Comparison of ENCODE assay signal across 24 mouse cellular contexts in the genomic region with DNA sequence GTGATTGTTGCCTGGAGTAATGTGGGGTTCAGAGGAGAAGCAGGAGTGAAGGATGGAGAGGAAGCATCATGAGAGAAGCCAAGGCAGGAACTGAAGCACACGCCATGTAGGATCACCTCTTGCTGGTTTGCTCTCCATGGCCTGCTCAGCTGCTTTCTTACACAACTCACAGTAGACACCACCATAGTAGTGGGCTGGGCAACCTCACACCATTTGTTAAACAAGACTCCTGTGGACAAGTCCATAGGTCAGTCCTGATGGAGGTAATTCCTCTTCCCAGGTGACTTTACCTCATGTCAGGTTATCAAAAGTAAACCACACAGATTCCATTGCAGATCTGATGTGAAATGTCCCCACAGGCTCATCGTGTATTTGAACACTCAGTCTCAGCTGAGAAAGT.
DNase-seq lines count a peak whose midpoint lies in the region; ATAC-seq lines count a peak whose summit lies in the region.
"Had no signal": no experiment of that assay in that cellular context is flagged by ENCODE, and none has a peak within 500 bp of the region (broad histone marks: within the 10 kb centered on the region; RNA-seq: fewer than 3 reads in every experiment).

No protein-coding gene starts in this region.

- H3K27ac ChIP-seq in liver, embryonic 16.5 days (ENCODE audit: low read length) = no peak overlapping the region
- H3K27ac ChIP-seq: embryonic facial prominence, embryonic 10.5 days; embryonic facial prominence, embryonic 12.5 days; forebrain, embryonic 13.5 days; forebrain, embryonic 15.5 days had no signal

- H3K4me2 ChIP-seq in liver, embryonic 16.5 days (ENCODE audit: low read depth, low read length) = no peak overlapping the region
- H3K4me2 ChIP-seq: embryonic facial prominence, embryonic 12.5 days; forebrain, embryonic 13.5 days; forebrain, embryonic 15.5 days had no signal

- no peaks in the 10 kb centered on the region for H3K36me3 ChIP-seq in liver, embryonic 16.5 days (ENCODE audit: control insufficient read depth, insufficient read depth)
- no peaks in the 10 kb centered on the region for H3K36me3 ChIP-seq in megakaryocyte, embryonic 14.5 days (replicated peaks; ENCODE audit: low read length)
- H3K36me3 ChIP-seq: embryonic facial prominence, embryonic 10.5 days; embryonic facial prominence, embryonic 12.5 days; forebrain, embryonic 15.5 days; G1E had no signal

- no peaks in the 10 kb centered on the region for H3K27me3 ChIP-seq in liver, embryonic 16.5 days (ENCODE audit: control insufficient read depth, insufficient read depth, low read depth, low read length)
- H3K27me3 ChIP-seq in megakaryocyte, embryonic 14.5 days (replicated peaks) = peaks cover 10% of the 10 kb centered on the region
- H3K27me3 ChIP-seq: CH12.LX; embryonic facial prominence, embryonic 12.5 days; forebrain, embryonic 13.5 days; forebrain, embryonic 15.5 days; Patski had no signal

- WGBS in liver, embryonic 16.5 days (ENCODE audit: insufficient replicate concordance) = 58% methylated on average over 2 of the region's 2 CpGs

- peak; percentile 61 for ATAC-seq in liver, embryonic 16.5 days (ENCODE audit: low read depth)
- ATAC-seq in megakaryocyte, adult 5-6 weeks (ENCODE audit: poor library complexity, severe bottlenecking) = no peak
- ATAC-seq: activated CD4-positive, CD25-positive, alpha-beta regulatory T cell, adult 4 months; CD4-positive, CD25-positive, alpha-beta regulatory T cell, adult 4 months; forebrain, embryonic 13.5 days; forebrain, embryonic 15.5 days; Patski had no signal

- no peaks in the 10 kb centered on the region for H3K9me3 ChIP-seq in liver, embryonic 16.5 days (replicated peaks; ENCODE audit: control insufficient read depth, low read length)
- no peaks in the 10 kb centered on the region for H3K9me3 ChIP-seq in megakaryocyte, embryonic 14.5 days
- H3K9me3 ChIP-seq: embryonic facial prominence, embryonic 10.5 days; embryonic facial prominence, embryonic 12.5 days; forebrain, embryonic 13.5 days; forebrain, embryonic 15.5 days; G1E had no signal

- no peak overlapping the region for H3K4me3 ChIP-seq in liver, embryonic 16.5 days (ENCODE audit: low read depth, low read length)
- peak overlapping the region; percentile 26 for H3K4me3 ChIP-seq in megakaryocyte, embryonic 14.5 days (replicated peaks)
- H3K4me3 ChIP-seq: embryonic facial prominence, embryonic 10.5 days; embryonic facial prominence, embryonic 12.5 days; forebrain, embryonic 13.5 days; forebrain, embryonic 15.5 days had no signal

- intact Hi-C loops in heart, postnatal 14 days (cut with DNase I) = no loop called here

- DNase-seq in heart, adult 11 months = peak; percentile 80
- DNase-seq in heart, postnatal 14 days = no peak
- no peak for DNase-seq in liver
- DNase-seq: adrenal gland, adult 8-10 months; adrenal gland, postnatal 14 days; adrenal gland, postnatal 36 days; B cell, adult 2 months; cerebellum, adult 11-12 months; cerebellum, adult 2 months; cerebellum, adult 9-10 months; cerebellum, postnatal 10 days; cerebellum, postnatal 25 days had no signal

- no peaks in the 10 kb centered on the region for H3K4me1 ChIP-seq in liver, embryonic 16.5 days (ENCODE audit: control insufficient read depth, low read depth, low read length)
- no peaks in the 10 kb centered on the region; the same call in 1 of the 2 replicates for H3K4me1 ChIP-seq in megakaryocyte, embryonic 14.5 days
- H3K4me1 ChIP-seq: embryonic facial prominence, embryonic 10.5 days; embryonic facial prominence, embryonic 12.5 days; forebrain, embryonic 13.5 days; forebrain, embryonic 15.5 days had no signal

- no peak overlapping the region for H3K9ac ChIP-seq in liver, embryonic 16.5 days (ENCODE audit: low read depth, low read length)
- H3K9ac ChIP-seq: embryonic facial prominence, embryonic 12.5 days; forebrain, embryonic 13.5 days; forebrain, embryonic 15.5 days had no signal
